Mouse (Mus musculus): ENCODE measurements at regions not wholly inside any gene's neighbourhood (a gene's known extent, or its start where the extent isn't known, plus 50 kb on each side); places are given as distances from the start of the nearest gene placed in this dataset.

DNA sequence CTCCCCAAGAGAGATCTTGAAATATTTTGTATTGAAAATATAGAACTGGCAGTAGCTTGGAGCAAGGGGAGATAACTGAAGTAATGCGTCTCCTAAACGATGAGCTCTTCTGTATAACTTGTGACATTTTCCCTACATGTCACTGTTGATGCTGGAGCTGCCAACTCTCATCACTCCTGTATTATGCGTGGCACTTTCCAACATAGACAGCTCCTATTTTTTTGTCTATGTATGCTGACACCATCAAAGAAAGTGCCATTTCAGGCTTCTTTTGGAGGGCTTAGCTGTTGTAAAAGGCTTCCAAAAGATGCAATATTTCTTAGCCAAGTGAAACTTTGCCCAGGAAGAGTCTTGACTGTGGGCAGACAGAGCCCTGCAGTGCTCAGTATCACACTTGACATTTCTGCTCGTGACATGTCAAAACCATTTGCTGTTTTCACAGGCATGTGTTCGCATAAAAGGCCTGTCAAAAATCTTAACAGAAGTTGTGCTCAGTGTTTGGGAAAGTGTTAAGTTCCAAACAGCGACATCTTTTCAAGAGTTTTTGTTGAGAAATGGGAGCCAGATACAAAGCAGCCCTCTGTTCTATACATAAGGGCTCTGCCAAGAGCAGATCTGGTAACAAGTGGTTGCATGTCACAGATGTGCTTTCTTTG is 53.6 kb upstream of the Otol1 start:
- DNase-seq, result no peak

DNA sequence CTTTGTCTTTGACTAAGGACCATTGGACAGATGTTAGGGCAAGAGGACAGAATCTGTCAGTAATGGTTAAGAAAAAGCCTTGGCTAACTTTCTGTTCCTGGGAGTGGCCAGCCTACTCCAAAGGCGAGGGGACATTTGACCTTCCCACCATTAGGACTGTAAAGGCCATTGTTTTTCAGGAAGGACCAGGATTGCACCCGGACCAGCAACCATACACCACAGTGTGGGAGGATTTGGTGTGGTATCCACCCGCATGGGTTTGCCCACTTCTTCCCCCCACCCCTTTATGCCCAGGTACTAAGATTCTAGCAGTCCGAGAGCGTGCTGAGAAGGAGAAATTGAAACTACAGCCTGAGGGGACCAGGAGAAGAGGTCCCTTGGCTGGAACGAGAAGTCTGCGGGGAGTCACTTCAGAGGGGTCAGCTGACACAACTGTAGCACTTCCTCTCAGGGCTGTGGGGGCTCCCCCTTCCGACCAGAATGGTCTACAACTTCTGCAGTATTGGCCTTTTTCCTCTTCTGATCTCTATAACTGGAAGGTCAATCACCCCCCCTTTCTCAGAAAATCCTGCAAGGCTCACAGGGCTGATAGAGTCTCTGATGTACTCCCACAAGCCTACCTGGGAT is 63.2 kb upstream of the Sptssb start:
- DNase-seq, result no peak

DNA sequence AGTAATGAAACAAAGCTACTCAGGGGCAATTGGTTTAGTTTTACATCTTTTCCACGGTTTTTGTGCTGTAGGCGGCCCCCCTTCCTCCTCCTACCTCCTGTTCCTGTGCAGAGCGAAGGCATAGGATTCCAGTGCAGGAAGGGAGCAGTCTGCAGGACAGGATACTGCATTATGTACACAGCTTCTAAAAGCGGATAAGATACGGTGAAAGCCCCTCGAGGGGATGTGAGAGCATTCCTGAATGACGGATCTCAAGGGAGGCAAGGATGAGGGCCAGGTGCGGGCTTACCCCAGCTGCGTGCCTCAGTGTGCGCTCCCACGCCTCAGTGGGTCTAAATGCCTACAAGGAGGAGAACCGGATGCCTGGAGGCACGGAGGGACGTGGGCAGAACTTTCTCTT is 53.1 kb upstream of the Sptssb start:
- no peak for DNase-seq

DNA sequence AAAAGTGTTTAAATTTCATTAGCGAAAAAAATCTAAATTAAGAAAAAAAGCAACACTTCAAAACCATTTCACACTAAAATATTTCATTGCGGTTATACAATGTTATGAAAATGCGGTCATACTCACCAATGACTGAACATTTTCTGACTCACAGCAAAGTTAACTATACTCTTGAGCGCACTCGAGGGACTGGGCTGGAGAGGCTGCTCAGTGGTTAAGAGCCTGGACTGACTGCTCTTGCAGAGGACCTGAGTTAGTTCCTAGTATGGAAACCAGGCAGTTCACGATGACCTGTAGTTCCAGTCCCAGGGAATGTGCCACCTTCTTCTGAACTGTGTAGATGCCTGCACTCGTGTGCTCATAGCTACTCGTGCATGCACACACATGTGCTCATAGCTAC is 50.3 kb upstream of the Sptssb start:
- peak; percentile 18 to 44 for DNase-seq
